Mouse (Mus musculus) mouse trophoblast stem cell (cell line): ENCODE measurements around the gene Pde4c.

Experiments
- in situ Hi-C, 2 experiments: fragments of 300-500 bp; cut with MseI, MboI; formaldehyde crosslinking; loops; 2 replicates in 1 of 2; 3 replicates in 1 of 2; pipeline ENCODE4 v1.15.1; 2025

Pde4c gene

GRCm38 (mm10) chr8:70720739-70721138, 2.8 kb upstream of the Pde4c start:
- in situ Hi-C loops = loop anchor here (5.0 kb wide), 1 partner anchor 37 kb away; no protein-coding TSS in a partner anchor

- in situ Hi-C loops = loop anchor here (5.0 kb wide), 1 partner anchor 36 kb away; no protein-coding TSS in a partner anchor
Measured at GRCm38 (mm10) chr8:70721601-70722000, 1.9 kb upstream of the Pde4c start.

DNA sequence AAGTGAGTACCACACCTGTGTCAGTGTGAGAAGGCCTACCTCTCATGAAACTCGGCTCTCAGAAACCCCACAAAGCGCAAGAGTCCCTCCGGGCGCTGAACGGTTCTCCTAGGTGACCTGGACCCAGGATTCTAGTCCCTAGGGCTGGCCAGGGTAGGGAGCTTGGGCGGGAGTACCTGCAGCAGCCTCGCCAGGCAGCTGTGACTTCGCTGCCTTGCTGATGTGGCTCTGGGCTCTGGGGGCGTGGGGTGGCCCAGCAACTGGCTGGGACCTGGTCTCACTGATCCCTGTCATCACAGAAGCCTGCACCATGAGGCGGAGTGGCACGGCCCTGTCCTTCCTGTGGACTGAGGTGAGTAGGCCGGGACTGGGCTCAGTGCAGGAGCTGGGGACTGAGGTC, 696 bp downstream of the Pde4c start:
- in situ Hi-C loops = loop anchor here (5.0 kb wide), 1 partner anchor 33 kb away; no protein-coding TSS in a partner anchor

DNA sequence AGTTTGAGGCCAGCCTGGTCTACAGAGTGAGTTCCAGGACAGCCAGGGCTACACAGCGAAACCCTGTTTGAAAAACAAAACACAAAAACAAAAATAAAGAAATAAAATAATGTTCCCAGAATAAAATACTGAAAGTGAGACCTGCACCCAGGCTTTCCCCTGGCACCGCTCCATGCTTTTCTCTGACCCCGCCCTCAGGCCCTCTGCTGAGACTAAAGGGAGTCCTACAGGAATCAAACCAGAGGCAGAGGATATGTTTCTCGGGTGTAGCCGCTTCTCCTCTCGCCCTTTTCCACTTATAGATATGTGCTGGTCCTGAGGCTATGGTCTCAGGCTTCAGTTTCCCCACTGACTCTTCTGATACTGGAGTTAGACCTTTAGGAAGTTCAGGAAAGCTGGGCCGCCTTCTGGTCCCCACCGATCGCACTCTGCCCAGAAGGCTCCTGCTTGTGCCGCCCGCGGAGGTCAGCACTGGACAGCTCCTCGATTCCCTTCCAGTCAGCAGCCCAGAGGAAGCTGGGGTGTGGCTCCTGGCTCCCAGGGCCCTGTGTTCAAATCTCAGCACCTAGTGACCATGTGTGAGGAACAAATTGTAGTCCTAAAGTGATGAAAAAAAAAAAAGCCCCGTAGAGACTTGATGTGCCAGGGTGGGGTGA, 2.4 kb downstream of the Pde4c start:
- in situ Hi-C loops = no loop called here

DNA sequence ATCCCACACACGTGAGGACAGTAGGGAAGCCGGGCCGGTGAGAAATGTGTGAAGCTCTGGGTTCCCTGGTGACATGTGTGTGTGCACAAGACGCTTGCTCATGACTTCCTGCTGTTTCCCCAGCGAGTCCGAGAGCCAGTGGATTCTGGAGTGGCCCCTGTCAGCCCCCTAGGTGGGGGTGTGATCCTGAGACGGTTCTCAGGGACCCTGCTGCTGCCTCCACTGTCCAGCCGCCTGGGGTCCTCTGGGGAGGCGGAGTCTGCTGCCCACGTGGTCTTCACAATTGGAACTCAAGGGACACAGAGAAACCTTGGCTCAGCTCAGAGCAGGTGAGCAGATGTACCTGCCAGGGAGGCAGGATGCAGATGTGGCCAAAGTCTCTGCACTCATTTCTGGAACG, 3.2 kb downstream of the Pde4c start:
- in situ Hi-C loops = no loop called here

GRCm38 (mm10) chr8:70729808-70730475, 6.4 kb downstream of the Pde4c start:
- in situ Hi-C loops = no loop called here

DNA sequence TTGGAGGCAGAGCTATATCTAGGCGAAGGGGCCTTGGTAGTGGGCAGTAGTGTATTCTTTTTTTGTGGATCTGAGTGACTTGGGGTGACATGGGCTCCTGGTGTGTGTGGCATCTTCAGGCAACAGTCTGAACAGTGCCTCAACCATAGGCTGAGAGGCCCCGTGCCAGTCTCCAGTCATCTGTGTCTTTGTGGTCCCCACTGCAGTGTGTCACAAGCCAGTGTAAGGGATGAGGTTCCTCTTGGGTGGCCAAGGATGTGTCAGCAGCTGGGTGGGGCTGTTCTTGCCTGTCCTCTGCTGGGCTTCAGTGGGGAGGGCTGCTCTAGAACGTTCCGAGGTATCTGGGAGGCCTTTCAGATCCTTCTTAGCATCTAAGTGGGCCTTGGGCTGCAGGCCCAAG, 7.4 kb downstream of the Pde4c start:
- in situ Hi-C loops = no loop called here

GRCm38 (mm10) chr8:70737705-70738104, 14.2 kb downstream of the Pde4c start:
- in situ Hi-C loops = no loop called here

DNA sequence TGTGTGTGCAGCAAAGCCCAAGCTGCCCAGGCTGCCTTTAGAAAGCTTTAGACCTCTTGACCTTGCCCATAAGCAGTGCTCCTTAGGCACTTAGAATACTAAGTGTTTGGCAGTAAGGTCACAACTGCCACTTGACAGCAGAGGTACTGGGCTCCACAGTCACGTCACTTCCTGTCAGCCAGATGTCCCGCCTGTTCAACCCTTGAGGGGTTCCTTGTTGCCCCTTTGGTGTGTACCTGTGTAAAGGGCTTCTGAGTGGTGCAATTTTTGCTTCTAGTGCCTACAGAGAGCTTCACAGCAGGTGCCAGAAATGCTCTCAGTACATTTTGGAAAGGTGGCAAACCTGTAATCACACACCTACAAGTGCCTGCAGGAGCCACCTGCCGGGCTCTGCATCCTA, 14.7 kb downstream of the Pde4c start:
- in situ Hi-C loops = no loop called here

DNA sequence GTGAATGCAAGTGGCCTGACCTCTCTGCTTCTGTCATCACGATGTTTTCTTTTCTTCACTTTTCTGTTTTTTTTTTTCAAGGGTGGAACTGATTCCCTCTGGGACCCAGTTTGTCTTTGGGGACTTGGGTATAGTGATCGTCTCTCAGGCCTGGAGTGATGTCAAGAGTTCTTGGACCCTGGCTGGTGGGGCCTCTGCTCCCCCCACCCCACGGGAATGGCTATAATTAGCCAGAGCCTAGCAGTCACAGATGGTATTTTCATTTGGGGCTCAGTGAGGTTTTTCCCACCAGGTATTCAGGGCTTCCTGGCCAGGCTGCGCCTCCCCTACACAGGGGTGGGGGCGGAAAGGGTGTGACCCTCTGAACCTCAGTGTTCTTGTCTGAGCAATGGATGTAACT, 18.1 kb downstream of the Pde4c start:
- in situ Hi-C loops = no loop called here

GRCm38 (mm10) chr8:70742176-70742575, 18.7 kb downstream of the Pde4c start:
- in situ Hi-C loops = no loop called here

GRCm38 (mm10) chr8:70742981-70743655, 19.6 kb downstream of the Pde4c start:
- in situ Hi-C loops = no loop called here

GRCm38 (mm10) chr8:70743656-70744590, 20.4 kb downstream of the Pde4c start:
- in situ Hi-C loops = no loop called here

- in situ Hi-C loops = no loop called here
Measured at GRCm38 (mm10) chr8:70744806-70745205, 21.3 kb downstream of the Pde4c start.

DNA sequence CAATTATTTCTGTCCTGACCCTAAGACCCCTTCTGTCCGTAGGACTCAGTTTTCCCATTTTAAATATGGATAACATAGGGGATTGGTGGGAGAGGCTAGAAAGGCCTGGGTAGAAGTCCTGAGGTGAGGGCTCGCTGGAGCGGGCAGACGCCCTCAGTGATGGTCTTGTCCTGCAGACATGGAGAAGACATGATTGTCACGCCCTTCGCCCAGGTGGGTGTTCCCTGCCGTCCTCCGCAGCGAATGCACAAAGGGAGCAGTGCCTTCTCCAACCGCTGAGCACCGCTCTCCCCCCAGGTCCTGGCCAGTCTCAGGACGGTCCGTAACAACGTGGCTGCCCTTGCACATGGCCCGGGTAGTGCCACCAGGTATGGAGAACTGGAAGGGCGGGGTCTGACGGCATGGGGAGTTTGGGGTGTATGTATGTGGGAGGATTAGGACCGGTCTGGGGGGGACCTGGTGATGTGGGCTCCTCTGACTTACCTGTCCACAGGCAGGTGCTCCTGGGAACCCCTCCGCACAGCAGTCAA, 22.2 kb downstream of the Pde4c start:
- in situ Hi-C loops = no loop called here

GRCm38 (mm10) chr8:70746676-70747075, 23.2 kb downstream of the Pde4c start:
- in situ Hi-C loops = no loop called here

DNA sequence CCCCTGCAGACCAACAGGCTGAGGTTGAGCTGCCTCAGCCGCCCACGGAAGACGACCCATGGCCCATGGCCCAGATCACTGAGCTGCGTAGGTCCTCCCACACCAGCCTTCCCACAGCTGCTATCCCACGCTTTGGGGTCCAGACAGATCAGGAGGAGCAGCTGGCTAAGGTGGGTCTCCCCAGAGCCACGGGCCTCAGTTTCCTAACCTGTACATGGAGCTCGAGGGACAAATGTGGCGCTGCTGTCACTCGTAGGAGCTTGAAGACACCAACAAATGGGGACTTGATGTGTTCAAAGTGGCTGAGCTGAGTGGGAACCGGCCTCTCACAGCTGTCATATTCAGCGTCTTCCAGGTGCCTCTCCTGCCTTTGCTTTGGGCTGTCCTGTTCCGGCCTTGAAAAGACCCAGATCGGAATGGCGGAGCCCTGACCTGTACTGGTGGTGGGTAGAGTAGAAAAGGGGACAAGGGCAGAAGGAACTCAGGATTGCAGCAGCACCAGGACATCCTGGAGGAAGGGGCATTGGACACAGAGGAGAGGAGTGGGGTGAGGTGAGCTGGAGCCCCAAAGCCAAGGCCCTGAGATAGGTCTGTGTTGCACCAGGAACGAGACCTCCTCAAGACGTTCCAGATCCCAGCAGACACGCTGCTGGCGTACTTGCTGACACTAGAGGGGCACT, 23.8 kb downstream of the Pde4c start:
- in situ Hi-C loops = no loop called here

DNA sequence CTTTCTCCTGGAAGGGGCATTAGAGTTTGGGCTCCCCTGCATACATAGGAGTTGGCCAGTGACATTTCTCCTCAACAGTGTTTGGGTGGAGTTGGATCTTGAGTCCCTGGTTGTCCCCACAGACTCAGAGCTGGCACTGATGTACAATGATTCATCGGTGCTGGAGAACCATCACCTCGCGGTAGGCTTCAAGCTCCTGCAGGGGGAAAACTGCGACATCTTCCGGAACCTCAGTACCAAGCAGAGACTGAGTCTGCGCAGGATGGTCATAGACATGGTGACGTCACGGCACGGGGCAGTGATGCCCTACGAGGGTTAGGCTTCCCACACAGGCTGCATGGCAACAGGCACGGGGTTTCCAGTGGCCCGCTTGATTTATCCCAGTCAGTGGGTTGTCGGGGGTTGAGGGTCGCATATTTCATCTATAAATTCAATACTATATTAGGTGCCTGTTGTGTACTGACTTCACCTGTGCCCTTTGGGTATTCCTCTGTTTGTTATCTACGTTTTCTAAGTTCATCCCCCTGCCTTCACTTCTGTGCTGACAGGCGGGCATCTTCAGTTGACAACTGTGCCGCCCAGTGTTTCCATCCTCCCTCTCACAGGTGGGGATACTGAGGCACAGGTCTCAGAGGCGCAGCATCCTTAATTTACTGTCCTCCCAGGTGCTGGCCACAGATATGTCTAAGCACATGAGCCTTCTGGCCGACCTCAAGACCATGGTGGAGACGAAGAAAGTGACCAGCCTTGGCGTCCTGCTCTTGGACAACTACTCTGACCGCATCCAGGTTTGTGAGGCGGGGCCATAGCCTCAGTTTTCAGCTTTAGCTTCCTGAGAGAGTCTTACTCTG, 25.0 kb downstream of the Pde4c start:
- in situ Hi-C loops = no loop called here

DNA sequence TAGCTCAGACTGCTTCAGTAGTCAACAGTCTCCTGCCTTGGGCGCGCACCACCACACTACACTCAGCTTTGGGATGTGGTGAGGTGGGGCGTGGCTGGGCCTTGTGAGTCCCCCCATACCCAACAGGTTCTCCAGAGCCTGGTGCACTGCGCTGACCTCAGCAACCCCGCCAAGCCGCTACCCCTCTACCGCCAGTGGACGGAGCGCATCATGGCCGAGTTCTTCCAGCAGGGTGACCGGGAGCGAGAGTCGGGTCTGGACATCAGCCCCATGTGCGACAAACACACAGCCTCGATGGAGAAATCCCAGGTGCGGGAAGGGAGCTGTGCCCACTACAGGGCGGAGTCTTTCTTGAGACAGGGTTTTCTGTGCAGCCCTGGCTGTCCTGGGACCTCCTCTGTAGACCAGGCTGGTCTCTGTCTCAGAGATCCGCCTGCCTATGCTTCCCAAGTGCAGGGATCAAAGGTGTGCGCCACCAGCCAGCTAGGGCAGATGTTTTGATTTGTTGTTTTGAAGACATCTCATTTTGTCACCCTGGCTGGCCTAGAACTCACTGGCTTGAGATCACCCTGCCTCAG, 25.7 kb downstream of the Pde4c start:
- in situ Hi-C loops = no loop called here
